8 mouse cellular contexts compared by ENCODE assay signal in the genomic region with DNA sequence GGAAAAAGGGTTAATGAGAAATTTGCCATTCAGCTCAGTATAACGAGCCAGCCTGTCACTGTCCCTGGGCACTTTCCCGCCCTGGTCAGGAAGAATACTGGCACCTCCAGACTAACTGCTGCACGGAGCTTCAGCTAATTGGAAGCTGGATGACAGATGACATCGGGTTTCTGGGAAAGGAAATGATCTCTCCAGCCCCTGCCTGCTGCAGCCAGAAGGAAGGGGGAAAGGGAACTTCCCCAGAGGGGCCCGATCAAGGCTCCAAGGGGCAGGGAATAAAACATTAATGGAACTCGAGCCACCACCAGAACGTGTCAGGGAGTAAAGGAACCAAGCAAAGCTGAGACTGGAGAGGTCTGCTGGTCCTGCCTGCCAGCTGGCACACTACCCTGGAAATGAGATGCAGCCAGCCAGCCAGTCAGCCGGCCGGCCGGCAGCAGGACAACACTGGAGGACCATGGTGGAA.
A peak's percentile ranks its signal among the peaks of the same experiment; 100 is the strongest.
DNase-seq lines count a peak whose midpoint lies in the region; ATAC-seq lines count a peak whose summit lies in the region.

No protein-coding gene starts in this region.

- DNase-seq in frontal cortex, postnatal 14 days (ENCODE audit: low spot score in 2 of 2) = no peak
- peak; percentile 47 for DNase-seq in cerebellum, adult 9-10 months
- DNase-seq in gastrocnemius, postnatal 14 days = peak; percentile 78
- peak; percentile 51 for DNase-seq in hindbrain, embryonic 14.5 days (ENCODE audit: low spot score)
- DNase-seq in layer of hippocampus, postnatal 36 days = peak; percentile 53 to 55

- WGBS in hindbrain, embryonic 14.5 days = 21% methylated on average over 10 of the region's 10 CpGs
- WGBS in neural tube, embryonic 12.5 days = 43% methylated on average over 10 of the region's 10 CpGs

- no peaks in the 10 kb centered on the region for H3K9me3 ChIP-seq in hindbrain, embryonic 14.5 days (ENCODE audit: control insufficient read depth, low read length)
- 0 out of 2 replicates have a peak, but pooled peaks cover 4% of the 10 kb centered on the region for H3K9me3 ChIP-seq in neural tube, embryonic 12.5 days

- no peak overlapping the region for H3K9ac ChIP-seq in hindbrain, embryonic 14.5 days
- H3K9ac ChIP-seq in neural tube, embryonic 12.5 days = no peak overlapping the region

- intact Hi-C loops in gastrocnemius, postnatal 14 days (cut with DNase I; ENCODE audit: low total_unique reads) = no loop called here

- peak overlapping the region; percentile 26; the same call in 1 of the 2 replicates for H3K4me2 ChIP-seq in hindbrain, embryonic 14.5 days (replicated peaks)
- H3K4me2 ChIP-seq in neural tube, embryonic 12.5 days (replicated peaks) = 0 out of 2 replicates have a peak overlapping the region, but pooled peaks have one; percentile 7

- H3K4me1 ChIP-seq in hindbrain, embryonic 14.5 days (replicated peaks; ENCODE audit: control insufficient read depth, insufficient read depth, low read length) = peaks cover 21% of the 10 kb centered on the region
- H3K4me1 ChIP-seq in neural tube, embryonic 12.5 days = peaks cover 34% of the 10 kb centered on the region

- H3K4me3 ChIP-seq in hindbrain, embryonic 14.5 days (replicated peaks; ENCODE audit: low read length) = no peak overlapping the region
- no peak overlapping the region for H3K4me3 ChIP-seq in neural tube, embryonic 12.5 days

- peak; percentile 38 for ATAC-seq in frontal cortex, adult (ENCODE audit: low TSS enrichment)
- peak; percentile 69 for ATAC-seq in hindbrain, embryonic 14.5 days (ENCODE audit: low FRiP score)
- ATAC-seq in neural tube, embryonic 12.5 days (ENCODE audit: low FRiP score, low read depth) = no peak
- no peak for ATAC-seq in megakaryocyte-erythroid progenitor cell, adult 5-6 weeks (replicated peaks; ENCODE audit: low FRiP score, low TSS enrichment, poor library complexity, severe bottlenecking)

- H3K27me3 ChIP-seq in hindbrain, embryonic 14.5 days (ENCODE audit: control insufficient read depth, insufficient read depth, low read length) = no peaks in the 10 kb centered on the region
- H3K27me3 ChIP-seq in neural tube, embryonic 12.5 days (replicated peaks) = no peaks in the 10 kb centered on the region

- H3K36me3 ChIP-seq in hindbrain, embryonic 14.5 days (replicated peaks; ENCODE audit: control insufficient read depth, insufficient read depth) = no peaks in the 10 kb centered on the region
- H3K36me3 ChIP-seq in neural tube, embryonic 12.5 days = no peaks in the 10 kb centered on the region

- H3K27ac ChIP-seq in hindbrain, embryonic 14.5 days = peak overlapping the region; percentile 74
- H3K27ac ChIP-seq in neural tube, embryonic 12.5 days = no peak overlapping the region

Comparison
In these comparisons a context has a peak if more than half of its experiments do, and no peak if none do; other contexts are left out.
1. ATAC-seq: peak in frontal cortex, adult (single experiment) and hindbrain, embryonic 14.5 days (single experiment); none in neural tube, embryonic 12.5 days (single experiment) and megakaryocyte-erythroid progenitor cell, adult 5-6 weeks (single experiment).
2. DNase-seq: peak in cerebellum, adult 9-10 months (single experiment), gastrocnemius, postnatal 14 days (single experiment), hindbrain, embryonic 14.5 days (single experiment) and layer of hippocampus, postnatal 36 days (2 of 2); none in frontal cortex, postnatal 14 days (0 of 2).